Mouse (Mus musculus) CD8-positive naive resting alpha-beta T cell, adult 2 months (primary cell): ENCODE data around the gene Sidt1.
A peak's percentile ranks its signal among the peaks of the same experiment; 100 is the strongest.

ENCODE experiments used
- DNase-seq, 2 experiments: peaks; one replicate each; pipeline ENCODE4 v3.0.0; 2022; ENCODE audit warnings: low read depth in 2 of 2, low spot score in 2 of 2

Sidt1 gene

GRCm38 (mm10) chr16:44253797-44254634, 79.0 kb downstream of the Sidt1 start:
- DNase-seq, result no peak

- no peak for DNase-seq
Observed at GRCm38 (mm10) chr16:44252735-44253134, 80.3 kb downstream of the Sidt1 start.

DNA sequence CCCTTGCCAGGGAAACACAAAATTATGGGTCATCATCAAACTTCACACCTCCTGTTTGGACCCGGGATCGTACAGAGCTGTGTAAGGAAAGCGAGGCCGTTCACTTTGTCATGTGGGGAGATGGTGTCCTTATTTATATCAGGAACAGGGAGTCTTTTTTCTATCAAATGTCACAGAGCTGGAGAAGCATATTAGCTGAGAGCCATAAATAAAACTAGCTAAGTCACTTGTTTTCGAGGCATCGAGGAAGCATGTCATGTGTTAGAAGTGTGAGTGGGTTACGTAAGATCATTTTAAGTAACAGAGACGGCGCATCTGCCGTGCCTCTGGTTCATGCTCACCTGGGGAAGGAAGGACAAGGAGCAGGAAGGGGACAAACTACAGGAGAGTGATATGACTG, 83.0 kb downstream of the Sidt1 start:
- DNase-seq, result no peak

GRCm38 (mm10) chr16:44243323-44243722, 89.7 kb downstream of the Sidt1 start:
- no peak for DNase-seq

- DNase-seq, result peak; percentile 38 to 55
Observed at GRCm38 (mm10) chr16:44242633-44243032, 90.4 kb downstream of the Sidt1 start.

DNA sequence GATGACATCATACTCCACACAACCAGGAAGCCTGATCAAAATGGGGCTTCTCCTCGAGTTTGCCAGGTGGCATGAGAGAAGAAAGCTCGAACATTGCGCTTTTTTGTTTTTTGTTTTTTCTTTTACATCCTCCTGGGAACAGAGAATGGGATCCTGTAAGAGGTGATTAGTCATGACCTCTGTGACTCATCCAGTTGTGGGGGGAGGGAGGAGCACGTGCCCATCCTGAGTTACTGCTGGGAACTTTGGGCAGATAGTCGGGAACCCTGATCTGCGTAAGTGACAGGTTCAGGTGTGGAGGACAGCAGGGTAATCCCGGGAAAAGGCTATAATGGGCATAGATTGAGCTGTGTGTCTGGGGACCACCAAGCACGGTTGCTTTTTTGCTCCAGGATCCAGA, 92.6 kb downstream of the Sidt1 start:
- no peak for DNase-seq

DNA sequence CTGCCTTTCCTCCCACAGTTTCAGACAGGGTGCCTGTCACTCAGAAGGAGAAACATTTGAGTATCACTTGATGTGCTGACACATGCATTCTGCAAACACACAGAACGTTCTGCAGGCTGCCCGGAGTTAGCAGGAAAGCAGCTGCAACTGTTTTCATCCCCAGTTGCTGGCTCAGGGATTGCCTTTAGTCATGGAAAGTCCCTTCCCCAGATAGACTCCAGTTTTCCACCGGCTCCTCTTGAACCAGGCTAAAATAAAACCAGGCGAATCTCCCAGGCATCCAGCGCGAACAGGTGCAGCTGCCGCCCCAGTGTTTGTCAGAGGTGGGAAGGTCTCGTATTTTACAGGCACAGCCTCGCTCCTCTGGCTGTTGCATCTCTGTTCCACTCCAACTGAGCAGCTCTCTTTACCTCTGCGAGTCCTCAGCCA, 94.1 kb downstream of the Sidt1 start:
- DNase-seq, result no peak

GRCm38 (mm10) chr16:44237836-44238235, 95.2 kb downstream of the Sidt1 start:
- no peak for DNase-seq

GRCm38 (mm10) chr16:44233019-44233418, 100.0 kb downstream of the Sidt1 start:
- DNase-seq, result no peak

GRCm38 (mm10) chr16:44226706-44227291, 106.2 kb downstream of the Sidt1 start:
- DNase-seq, result no peak

GRCm38 (mm10) chr16:44221463-44221862, 111.5 kb downstream of the Sidt1 start:
- DNase-seq, result no peak

DNA sequence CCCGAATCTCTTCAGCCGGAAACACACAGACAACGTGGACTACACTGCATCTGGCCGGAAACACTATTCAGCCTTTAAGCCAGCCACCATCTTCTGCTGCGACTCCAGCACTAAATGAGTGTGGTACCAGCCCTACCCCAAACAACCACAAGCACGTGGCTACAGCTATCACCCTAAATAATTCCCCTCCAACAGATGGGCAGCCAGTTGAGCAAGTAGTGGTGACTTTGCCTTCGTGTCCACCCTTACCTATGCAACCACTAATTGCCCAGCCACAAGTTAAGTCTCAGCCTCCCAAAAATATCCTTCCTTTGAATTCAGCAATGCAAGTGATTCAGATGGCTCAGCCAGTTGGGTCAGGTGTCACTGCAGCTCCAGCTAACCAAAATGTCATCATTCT, 116.6 kb downstream of the Sidt1 start:
- no peak for DNase-seq

DNA sequence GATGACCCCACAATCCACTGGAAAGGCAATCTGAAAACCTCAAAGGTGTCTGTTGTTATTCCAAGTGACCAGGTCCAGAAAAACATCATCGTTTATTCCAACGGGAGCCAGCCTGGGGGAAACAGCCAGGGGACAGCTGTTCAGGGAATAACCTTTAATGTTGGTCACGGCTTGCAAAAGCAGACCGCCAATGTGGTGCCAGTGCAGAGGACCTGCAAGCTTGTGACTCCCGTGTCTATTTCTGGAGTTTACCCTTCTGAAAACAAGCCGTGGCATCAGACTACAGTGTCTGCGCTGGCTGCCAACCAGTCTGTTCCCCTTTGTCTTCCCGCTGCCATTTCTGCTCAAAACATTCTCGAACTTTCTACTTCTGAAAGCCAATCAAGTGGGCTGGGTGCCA, 117.5 kb downstream of the Sidt1 start:
- no peak for DNase-seq

GRCm38 (mm10) chr16:44212703-44213102, 120.3 kb downstream of the Sidt1 start:
- DNase-seq, result no peak

GRCm38 (mm10) chr16:44211054-44211414, 122.0 kb downstream of the Sidt1 start:
- no peak for DNase-seq

DNA sequence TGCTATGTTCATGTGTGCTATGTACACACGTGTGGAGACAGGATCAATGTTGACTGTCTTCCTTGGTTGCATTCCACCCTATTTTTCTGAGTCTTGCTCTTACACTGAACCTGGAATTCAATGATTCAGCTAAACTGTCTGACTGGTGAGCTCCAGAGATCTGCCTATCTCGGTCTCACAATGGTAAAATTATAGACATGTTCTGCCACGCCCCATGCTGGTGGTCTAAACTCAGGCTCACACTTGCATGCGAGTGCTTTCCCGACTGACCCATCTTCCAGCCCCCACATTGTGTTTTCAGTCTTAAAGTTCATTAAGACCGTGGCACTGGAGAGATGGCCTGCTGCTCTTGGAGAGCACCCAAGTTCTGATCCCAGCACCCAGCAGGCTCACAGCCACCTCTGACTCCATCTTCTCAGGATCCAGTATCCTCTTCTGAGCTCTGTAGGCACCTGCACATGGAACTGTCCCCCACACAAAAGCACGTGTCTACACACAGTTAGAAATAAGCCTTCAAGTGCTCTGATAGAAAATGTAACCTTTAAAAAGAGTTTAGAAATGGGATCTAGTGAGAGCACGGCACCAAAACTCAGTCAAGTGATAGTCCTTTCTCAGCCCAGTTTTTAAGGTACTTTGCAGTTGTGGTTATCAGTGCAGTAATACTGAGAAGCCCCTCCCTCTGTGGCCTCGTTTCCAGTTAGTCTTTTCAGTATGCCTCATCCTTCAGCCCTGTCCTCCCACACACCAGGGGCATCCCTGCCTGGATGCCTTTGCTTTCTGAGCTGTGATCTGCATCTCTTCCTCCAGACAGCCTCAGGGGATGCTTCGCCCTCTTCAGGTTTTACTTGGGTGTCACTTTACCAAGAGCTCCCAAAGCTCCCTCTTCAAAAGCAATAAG, 122.6 kb downstream of the Sidt1 start:
- no peak for DNase-seq

DNA sequence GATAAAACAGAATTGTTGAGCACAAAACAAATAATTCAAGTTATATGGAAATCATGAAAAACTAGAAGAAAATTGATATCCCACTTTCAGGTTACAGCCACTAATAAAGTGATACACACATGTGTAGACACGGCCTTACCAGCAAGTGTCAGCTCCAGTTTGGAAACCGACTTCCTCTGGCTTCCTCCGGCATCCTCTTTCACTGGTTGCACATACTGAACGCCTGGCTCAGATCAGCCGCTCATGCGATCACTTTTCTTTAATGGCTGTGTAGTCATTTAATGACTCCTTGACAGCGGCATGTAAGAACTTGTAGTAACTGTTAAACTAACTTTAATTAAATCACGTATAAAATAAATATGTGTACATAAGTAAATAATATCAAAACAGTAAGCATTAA, 127.0 kb downstream of the Sidt1 start:
- no peak for DNase-seq

DNA sequence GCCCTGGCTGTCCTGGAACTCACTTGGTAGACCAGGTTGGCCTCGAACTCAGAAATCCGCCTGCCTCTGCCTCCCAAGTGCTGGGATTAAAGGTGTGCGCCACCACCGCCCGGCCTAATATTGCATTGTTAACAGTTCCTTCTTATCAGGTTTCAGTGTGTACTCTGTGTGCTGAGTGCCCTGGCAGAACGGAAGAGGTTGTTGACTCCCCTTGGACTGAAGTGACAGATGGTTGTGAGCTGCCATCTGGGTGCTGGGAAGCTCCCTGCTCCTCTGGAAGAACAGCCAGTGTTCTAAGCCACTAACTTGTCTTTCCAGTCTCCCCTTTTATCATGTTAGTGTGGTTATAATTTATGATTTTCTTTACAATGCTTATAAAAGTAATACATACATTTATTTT, 128.7 kb downstream of the Sidt1 start:
- no peak for DNase-seq

GRCm38 (mm10) chr16:44200146-44200545, 132.8 kb downstream of the Sidt1 start:
- no peak for DNase-seq

DNA sequence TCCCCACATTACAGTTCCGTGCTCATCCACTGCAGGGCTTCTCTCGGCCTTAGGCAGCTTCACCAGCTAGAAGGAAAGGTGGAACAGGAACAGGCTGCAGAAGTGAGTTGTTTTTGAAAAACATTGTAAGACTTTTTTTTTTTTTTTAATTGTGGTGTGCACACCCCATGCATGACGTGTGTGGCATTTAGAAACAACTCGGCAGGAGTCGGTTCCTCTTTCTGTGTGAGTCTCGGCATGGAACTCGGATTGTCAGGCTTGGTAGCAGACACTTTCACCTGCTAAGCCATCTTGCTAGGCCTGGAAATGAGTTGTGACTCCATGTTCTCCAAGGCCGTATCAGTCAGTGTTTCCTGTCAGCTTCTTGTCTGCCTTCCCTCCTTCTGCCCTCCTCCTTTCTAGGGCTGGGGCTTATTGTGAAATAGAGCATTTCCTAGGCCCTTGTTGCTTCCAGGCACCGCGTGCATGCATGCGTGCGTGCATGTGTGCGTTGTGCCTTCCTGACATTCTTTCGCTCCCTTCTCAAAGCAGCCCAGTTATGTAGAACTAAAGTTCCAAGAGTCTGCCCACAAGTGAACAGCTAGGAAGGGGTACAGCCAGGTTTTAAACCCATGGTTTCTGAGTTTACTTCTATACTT, 133.8 kb downstream of the Sidt1 start:
- DNase-seq, result no peak

DNA sequence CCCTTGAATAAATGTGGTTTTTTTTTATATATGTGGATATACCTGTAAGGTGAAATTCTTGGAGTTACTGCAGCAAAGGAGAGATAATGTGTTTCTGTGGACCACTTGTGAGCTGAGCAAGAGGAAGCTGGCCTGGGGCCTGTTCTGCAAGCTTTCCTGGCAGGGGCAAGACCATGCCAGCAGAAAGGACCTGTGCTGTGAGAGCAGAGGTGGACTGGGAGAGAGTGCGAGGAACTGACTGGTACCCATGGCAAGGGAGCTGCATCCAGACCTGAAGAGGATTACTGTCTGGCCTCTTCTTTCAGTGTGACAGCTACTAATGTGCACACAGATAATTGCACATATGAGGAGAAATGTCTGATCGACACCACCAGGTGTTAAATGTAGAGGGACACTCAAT, 142.0 kb downstream of the Sidt1 start:
- DNase-seq, result no peak
